Mouse (Mus musculus) spleen, postnatal 4 days (tissue): ENCODE data around the gene Prmt3.

Source experiments
- DNase-seq, 2 experiments: peaks; one replicate each; pipeline ENCODE4 v3.0.0; 2022; ENCODE audit warnings: low spot score in 2 of 2

The Prmt3 gene

DNA sequence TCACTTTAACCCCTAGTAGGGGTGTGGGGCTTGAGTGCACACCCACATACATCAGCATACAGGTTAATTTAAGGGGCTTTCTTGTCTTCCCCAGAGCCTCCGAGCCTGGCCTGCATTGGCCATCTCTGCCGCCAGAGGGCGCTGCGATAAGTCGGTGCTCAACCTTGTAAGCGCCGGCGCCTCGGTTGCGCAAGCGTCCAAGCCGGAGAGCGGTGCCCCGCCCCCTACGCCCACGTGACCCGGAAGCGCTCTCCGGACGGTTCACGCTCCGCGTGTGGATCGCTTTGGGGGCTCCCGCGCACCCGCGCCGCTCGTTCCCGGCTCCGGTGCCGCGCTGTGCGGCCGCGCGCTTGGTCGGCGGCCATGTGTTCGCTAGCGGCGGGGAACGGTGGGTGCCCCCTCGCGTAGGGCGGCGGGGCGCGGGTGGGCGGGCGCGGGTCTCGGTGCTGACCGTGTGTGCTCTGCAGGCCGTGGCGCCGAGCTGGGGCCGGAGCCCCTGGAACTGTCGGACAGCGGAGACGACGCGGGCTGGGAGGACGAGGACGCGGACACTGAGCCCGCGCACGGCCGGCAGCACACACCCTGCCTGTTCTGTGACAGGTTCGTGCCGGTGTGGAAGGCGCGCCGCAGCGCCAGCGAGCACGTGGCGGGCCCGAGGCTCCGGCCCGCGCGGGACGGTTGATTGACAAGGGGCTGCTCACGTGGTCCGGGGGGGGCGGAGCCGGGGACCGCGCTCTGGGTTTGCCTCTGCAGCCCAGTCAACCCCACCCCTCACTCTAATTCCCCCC, at the start of gene Prmt3:
Gene Prmt3, plus strand, starts transcription at position 233 of the 788 bp plus-strand sequence.
- peak; percentile 98 to 100 for DNase-seq

DNA sequence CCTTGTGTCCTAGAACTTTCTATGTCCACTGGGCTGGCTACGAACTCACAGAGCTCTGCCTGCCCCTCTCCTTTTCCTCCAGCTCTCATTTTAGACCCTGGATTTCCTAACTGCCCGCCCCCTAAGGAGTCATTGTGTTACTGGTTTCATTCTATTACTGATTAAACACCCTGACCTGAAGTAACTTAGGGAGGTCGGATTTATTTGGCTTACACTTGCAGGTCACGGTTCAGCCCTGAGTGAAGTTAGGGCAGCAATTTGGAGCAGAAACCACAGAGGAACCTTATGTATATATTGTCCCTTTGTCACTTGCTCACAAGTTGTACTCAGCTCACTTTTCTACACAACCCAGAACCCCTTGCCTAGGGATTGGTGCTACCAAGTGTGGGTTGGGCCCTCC, 43.8 kb upstream of the Prmt3 start:
- no peak for DNase-seq

DNA sequence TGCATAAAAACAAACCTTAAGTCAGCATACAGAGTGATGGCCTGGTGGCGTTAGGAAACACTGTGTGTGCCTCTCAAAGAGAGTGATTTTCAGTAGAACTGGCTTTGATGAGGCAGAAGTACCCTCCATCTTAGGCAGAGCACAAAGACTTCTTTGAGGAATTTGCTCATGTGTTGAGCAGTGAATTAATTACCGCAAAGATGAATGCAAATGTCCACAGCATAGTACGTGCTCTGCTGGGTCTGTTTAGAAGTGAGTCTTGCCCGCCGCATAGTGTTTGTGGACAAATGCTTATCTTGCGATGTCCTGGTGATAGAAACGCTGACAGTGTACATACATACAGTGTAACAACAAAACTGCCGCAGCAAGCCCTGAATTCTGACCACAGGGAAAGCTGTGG, 38.7 kb upstream of the Prmt3 start:
- DNase-seq, result no peak

DNA sequence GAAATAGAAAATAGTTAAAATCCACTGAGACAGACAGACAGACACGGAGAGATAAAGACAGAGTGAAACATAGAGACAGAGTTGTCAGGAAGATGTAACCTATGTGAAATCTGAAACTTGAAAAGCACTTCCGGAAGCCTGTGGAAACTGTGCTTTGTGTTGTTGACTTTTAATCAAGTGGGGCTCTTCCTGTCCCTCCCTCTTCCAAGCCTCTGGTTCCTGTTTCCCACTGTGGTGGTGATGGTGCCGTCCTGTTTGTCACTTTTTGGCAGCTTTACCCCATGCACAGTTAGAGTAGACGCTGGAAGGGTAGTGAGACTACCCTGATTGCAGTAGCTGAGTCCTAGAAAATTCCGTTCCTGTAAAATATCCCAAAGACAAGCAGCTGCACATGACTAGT, 36.7 kb upstream of the Prmt3 start:
- no peak for DNase-seq

DNA sequence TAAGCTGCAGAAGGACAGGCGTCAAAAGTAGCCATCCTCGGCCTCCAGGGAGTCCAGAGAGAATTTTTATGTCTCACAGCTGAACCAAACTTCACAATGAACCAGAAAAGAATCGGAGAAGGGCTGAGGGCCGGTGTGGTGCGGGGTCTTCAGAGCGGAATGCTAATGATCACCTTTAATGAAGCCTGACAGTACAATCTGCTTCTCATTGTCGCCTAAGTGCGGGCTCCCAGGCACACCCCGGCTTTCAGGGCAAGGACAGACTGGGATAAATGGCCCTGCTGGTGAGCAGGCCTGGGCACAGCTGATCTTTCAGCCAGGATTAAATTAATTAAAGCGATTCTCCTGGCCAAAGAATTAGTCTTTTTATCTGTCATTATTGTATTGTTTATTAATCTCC, 36.2 kb upstream of the Prmt3 start:
- no peak for DNase-seq

DNA sequence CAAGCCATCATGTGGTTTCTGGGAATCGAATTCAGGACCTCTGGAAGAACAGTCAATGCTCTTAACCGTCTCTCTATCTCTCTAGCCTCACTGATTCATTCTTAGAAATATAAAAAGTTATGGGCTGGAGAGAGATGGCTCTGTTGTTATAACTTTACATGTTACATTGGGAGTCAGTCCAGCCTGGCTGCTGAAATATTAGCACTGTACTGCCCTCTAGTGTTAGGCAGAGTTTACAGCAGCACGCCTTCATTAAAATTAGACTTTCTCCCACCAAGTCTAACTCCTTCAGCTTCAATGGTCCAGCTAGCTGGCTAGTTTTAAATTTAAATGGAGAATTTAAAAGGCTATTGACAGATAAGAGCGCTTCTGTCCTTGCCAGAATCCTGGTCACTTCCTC, 27.0 kb upstream of the Prmt3 start:
- DNase-seq, result no peak

DNA sequence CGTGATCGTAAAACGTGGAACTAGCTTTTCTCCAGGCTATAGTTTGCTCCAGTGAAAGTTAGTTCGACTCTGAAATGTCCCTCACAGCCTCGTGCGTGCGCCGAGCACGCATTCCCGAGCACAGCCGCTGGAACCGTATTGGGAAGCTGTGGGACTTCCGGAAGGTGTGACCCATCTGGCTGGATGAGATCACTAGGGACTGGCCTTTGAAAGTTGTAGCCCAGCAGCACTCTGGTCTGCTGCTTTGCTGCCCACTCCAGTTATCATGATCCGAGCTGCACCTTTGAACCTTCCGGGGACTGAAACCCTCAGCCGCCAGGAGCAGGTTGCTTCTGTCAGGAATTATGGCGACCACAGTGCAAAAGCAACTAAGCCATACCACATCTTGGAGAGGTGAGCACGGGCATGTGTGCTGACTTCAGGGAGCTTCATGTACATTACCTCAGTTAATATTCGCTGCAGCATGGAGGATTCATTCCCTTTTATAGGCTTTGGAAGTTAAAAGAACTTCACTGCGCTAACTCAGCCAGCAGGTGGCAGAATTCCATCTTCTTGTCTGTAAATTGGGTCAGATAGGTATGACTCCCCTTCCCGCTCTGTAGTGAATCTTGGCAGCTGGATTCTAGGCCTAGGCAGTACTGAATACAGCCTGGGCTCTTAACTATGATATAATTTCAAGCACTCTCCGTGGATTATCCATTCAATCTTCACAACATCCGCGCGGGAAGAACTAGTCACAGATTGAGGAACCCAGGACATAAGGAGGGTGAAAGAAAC, 25.2 kb upstream of the Prmt3 start:
- no peak for DNase-seq

DNA sequence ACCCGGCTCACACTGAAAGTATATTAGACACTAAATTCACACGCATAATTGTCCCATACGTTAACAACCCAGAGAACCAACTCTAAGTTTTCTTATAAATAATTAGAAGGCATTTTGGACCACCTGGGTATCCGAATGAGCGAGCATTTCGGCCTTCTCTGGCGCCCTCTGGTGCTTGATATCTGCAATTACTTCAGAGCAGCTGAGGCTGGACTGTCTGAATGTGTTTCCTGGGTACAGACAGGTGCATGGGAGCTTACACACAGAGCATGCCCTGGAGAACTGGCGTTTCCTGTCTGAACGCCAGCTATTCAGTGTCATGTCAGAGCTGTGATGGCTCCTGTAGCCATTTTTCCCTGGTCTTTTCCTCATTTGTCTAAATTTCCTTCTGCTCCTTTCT, 23.4 kb upstream of the Prmt3 start:
- peak; percentile 47 to 81 for DNase-seq

DNA sequence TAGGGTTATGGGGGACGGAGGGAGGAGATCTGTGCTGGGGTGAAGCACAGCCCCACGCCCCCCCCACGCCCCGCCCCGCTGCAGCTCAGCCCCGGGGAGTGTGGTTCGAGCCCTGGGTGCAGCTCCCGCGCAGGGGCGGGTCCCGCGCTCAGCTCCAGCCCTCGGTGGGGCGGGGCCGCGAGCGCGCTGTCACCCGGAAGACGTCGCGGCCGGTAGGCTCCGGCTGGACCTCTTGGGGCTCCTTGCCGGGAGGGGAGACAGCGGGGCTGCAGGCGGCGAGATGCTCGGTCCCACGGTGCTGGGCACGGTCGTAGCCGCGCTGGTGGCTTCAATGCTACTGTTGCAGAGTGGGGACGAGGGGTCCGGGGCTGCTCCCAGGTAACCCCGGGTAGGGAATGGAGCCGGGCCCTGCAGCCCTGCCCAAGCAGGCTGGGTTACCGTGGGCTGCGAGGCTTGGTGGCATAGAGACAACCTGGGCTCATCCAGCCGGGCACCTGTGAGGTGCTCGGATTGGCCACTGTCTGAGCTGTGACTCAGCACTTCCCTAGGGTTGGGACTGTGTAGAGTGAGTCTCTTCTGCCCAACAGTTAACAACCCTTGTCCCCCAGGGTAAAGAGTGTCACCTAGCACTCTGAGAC, 19.1 kb upstream of the Prmt3 start, which contains the start of gene Htatip2:
Gene Htatip2, plus strand, starts transcription at position 182 of the 638 bp plus-strand sequence.
- peak; percentile 67 to 87 for DNase-seq

DNA sequence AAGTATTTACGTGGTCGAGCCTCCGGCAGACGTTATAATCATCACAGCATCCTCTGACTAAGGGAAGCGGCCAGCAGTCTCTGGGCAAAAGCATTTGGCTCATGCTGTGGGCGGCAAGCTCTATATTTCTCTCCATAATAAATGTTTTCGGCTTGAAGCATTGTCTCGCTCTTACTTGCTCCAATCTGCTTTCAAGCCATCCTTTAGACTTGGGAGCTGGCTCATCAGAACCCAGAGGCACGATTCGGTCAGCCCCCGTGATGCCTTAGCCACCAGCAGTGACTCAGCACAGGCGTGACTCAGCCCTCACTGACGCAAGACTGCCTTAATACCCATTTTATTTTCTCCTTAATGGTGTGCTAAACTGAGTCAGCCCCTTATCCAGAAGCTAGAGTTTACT, 15.5 kb upstream of the Prmt3 start:
- DNase-seq, result peak in 1 of 2 experiments; percentile 45

DNA sequence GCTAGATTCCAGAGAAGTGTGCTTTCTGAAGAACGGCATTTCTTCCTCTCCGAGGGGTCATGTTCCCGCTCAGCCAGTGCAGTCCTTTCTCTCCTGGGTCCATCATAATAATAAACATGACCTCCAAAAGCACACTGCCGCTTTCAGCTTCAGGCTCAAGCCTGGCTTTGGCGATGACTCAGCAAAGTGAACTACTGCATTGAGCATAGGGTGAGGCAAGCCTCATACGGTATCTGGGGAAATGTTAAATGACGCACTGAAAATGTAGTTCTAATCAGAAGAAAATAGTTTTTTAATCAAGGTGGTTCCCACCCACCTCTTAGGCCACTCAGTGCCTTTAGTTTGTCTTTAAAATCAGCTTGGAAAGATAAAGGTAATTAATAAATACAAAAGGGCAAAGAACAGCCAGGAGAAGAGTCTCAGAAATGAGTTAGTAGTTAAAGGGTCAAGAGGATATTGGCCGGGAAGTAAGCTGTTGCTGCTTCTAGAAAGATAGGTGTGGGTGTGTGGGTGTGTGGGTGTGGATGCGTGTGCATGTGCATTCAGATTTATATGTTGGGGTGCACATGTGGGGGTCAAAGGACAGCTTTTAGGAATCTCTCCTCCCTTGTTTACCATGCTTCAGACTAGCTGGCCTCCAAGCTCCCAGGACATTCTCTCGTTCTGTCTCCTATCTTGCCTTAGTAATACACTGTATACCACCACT, 14.0 kb upstream of the Prmt3 start:
- DNase-seq, result peak in 1 of 2 experiments; percentile 58

DNA sequence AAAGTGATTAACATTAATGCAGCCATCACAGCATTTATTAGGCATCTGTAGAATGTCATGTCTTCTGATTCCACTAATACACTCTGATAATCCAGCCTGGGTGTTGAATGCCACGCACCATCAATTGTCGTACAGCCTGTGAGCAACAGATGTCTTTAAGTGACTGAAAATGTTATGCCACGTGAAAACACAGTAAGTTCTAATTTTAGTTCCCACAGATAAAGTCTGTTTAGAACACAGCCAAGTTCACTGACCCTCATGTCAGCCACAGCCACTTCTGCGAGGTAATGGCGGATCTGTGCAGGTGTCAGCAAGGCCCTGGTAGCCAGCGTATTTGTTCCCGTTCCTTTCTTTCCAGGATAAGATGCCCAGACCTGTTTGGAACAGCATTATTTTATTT, 12.0 kb upstream of the Prmt3 start:
- no peak for DNase-seq

DNA sequence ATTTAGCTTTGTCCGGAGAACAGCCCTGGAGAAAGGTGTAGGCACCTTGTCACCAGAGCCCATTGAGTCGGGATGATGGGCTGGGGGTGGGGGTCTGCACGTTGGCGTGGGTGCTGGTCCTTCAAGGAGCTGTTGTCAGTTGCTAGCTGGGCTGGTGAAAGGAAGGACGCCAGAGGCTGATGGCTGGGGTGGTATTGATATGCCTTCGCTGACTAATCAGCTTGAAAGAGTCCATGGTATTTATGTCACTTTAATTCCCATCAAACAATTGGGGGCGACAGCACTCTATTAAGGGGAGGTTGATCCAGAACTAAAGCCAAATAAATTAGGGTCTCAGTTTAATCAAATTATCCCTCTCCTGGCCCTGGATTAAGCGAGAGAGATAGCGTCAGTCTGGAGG, 9.6 kb upstream of the Prmt3 start:
- no peak for DNase-seq

DNA sequence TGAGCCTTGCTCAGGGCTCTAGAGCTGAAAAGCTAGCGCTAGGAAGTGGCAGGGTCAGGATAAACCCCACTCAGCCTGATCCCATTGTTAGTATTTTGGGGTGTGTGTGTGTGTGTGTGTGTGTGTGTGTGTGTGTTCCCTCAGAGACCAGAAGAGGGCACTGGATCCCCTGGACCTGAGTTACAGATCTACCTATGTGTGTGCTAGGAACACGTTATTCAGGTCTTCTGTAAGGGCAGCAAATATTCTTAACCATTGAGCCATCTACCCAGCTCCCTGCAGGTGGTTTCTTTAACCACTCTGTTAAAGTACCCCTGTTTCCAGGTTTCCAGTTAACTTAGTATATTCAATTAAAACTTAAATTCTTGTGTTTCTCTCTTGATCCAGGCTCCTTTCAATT, 3.8 kb upstream of the Prmt3 start:
- no peak for DNase-seq

DNA sequence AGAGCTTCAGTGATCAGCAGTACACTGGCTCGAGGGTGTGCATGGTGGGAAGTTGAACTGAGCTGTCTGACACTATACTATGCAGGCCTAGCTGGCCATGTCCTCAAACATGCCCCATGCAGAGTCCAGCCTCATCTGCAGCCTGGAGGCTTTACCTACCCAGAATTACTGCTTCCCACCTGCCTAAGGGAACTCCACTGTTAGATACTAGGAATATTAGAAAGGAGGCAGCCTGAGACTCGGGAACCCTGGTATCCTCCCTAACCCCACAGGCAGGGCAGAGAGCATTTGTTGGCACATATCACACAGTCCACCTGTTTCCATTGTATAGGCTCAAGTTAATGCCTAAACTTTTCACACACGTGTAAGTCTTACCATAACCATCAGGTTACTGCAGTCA, 561 bp upstream of the Prmt3 start:
- no peak for DNase-seq

DNA sequence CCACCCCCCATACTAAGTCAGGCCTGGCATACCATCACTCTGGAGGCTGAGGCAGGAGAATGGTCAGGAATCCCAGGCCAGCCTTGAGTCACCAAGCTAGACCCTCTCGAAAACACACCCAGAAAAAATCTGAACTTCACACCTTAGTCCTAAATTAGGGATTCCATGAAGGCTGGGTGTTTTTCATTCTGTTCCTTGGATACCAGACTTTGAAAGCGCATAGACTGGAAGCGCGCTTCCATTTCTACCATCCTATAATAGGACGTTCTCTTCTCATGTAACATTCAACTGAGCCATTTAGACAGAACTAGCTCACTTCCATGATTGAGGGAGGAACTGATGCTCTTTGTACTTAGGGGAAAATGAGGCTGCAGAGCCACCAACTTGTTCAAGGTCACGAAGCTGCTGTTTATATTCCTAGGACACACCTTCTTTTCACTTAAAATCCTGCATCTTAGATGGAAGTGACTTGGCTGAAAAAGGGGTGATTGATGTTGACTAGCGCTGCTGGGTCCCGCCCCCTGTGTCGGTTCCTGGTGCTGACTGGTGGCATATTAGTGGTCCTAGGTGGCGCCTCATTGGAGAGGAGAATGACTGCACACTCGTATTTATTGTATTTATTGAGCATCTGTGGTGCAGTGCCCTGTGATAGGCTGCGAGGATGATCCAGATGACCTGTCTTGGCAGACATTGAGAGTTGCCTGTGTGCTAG, 914 bp downstream of the Prmt3 start:
- peak in 1 of 2 experiments; percentile 21 for DNase-seq

DNA sequence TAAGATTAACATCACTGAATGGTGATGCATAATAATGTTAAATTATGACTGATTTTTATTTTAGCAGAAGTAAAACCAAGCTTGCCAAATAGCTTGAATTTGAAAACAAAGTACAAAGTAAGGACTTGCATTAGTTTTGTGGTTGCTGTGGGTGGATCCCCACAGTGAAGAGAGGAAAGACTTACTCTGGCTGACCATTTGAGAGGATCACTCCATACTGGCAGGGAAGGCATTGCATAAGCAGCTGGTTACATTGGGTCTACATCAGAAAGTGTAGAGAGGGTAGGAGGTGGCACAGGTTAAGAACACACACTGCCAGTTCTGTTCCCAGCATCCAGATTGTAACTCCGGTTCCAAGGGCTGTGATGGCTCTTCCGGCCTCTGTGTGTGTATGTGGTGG, 4.9 kb downstream of the Prmt3 start:
- no peak for DNase-seq

DNA sequence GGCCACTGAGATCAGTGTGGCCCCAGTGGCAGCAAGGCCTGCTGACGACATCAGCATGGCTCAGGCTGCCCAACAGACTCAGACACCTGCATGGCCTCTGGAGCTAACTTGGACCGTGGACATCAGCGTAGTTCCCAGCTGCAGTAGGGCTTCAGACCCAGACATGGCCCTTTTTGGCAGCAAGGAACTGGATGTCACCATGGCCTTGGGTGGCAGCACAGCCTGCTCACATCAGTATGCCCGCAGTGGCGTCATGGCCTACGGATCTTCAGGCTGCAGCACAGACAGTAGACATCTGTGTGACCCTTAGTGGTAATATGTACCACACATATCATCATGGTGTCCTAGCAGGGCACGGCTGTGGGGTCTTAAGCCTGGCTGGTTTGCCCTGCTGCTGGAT, 7.0 kb downstream of the Prmt3 start:
- no peak for DNase-seq

DNA sequence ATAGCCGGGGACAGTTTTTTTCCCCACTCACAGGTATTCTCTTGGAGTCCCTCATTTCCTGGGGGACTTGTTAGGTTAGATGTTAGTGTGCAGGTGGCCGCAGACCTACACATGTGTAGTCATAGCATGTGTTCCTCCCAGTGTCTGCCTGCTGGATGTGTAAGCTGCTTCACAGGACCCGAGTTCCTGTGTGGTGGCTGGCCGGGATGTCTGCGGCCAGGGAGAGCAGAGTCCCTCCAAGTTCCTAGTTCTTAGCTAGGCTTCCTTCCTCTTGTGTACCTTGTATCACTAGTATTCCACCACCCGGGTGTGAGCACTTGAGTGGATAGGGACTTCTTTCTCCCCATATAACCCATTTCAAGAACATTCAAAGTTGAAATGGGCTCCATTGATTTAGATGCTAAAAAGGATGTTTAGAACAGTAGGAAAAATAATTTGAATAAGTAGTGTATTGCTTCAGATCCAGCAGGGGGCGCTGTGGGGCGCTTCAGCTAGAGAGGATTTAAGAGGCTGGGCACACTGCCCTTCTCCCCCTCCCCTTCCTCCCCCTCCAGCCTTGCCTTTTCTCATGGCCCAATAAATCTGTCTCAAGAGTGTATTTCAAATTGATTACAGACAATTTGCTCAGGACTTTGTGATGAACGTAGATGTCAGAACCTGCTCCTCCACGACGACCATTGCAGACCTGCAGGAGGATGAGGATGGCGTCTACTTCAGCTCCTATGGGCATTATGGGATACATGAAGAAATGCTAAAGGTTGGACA, 8.7 kb downstream of the Prmt3 start:
- peak; percentile 28 to 79 for DNase-seq

DNA sequence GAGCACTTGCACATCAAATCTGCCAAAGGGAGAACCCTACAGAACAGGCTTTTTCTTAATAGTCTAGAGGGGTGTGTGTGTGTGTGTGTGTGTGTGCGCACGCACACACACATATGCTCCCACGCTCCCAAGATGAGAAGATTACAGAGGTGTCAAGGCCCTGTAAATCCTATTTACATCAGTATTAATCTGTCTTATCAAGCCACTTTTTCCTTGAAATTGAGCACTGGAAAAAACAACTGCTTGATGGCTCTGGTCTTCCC, 9.2 kb downstream of the Prmt3 start:
- no peak for DNase-seq

DNA sequence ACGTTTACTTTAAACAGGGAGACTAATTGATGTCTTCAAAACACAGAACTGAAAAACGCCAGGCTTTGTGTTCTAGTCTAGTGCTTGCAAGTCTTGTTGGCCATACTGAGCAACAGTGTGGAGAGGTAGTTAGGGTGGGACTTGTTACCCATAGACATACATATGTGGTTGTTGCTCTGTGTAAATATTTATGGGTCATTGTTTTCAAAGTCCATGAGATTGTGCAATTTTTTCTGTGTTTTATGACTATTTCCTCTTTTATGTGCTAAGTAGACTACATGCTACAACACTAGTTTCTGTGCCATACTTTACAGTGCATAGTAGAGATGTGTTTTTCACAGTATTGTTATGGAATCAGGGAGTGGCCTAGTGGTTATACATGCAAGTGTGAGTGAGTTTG, 16.2 kb downstream of the Prmt3 start:
- no peak for DNase-seq
